Mouse (Mus musculus): Measurements from ENCODE around the gene Pold4.
"Not testable (repeated sequence)": the region's sequence is repeated elsewhere in the genome, so short reads cannot be mapped to it uniquely, and the experiment has no call there.

Gene Pold4

GRCm38 (mm10) chr19:4227894-4228678, 3.6 kb upstream of the Pold4 start:
- peak; percentile 65 for DNase-seq (ENCODE audit: extremely low spot score, low spot score)

DNA sequence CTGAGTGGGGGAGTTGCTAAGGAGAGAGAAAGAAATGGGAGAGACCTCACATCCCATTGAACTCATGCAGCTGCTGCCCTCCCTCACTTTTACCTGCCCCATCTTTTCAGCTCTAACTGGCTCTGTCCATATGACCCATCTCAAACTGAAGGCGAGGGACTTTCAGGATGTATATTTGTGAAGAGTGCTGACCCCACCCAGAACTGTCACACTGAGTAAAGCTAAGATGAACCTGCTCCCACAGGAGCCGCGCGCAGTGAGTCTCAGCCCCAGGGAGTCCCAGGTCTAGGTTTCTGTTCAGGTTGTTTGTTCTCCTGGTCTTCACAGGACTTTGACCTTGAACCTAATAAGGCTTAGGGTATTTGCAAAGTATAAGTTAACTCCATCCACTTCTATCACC, 2.8 kb upstream of the Pold4 start:
- no peak for DNase-seq (ENCODE audit: extremely low spot score, low spot score)

DNA sequence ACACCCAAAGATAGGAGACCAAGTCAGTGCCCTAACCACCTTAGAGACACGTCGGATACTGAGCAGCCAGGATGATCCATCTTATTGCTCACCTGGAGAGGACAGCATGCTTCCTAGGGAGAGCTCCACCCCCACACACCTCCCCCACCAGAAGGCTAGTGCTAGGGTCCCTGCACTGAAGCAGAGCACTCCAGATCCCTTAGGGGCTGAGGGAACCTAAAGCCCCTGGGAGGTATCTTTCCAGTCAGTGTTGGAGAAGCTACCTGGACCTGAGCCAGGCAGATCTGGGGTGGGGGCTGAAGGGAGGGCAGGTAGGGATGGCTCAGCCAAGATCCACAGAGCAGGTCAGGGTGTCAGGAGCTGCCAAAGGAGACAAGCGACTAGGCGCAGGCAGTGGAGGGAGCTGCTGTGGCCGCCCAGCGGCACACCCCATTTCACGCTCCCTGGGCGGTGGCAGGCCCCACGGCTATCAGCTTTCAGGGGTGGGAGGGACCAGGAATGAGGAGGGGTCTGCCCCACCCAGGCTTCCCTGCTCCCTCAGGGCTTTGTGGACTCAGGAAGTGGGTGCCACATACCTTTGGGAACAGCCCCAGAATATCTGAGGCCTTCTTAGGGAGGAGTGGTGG, 2.1 kb upstream of the Pold4 start:
- no peak for DNase-seq (ENCODE audit: extremely low spot score, low spot score)

- DNase-seq (ENCODE audit: extremely low spot score, low spot score): no peak
Observed at GRCm38 (mm10) chr19:4230415-4230814, 1.3 kb upstream of the Pold4 start.

DNA sequence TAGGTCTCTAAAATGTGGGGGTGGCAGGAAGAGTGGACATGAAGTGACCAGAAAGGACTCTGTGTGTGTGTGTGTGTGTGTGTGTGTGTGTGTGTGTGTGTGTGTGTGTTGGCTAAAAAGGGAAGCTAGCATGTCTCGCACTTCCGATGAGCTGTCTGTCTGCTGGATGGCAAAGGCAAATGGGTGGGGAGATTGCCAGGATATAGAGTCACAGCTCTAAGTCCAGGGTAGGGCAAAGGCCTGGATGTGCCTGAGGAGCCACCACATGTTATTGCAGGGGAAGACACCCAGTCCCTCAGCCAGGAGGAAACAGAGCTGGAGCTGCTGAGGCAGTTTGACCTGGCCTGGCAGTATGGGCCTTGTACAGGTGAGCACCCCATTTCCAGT, 480 bp downstream of the Pold4 start:
- DNase-seq (ENCODE audit: extremely low spot score, low spot score): no peak

- DNase-seq (ENCODE audit: extremely low spot score, low spot score): no peak
Observed at GRCm38 (mm10) chr19:4232651-4233050, 952 bp downstream of the Pold4 start.

GRCm38 (mm10) chr19:4234548-4234947, 2.8 kb downstream of the Pold4 start:
- DNase-seq (ENCODE audit: extremely low spot score, low spot score): no peak

- DNase-seq (ENCODE audit: extremely low spot score, low spot score): peak; percentile 40
Observed at GRCm38 (mm10) chr19:4240247-4240668, 8.6 kb downstream of the Pold4 start.

GRCm38 (mm10) chr19:4242416-4242815, 10.7 kb downstream of the Pold4 start:
- DNase-seq (ENCODE audit: extremely low spot score, low spot score): no peak

DNA sequence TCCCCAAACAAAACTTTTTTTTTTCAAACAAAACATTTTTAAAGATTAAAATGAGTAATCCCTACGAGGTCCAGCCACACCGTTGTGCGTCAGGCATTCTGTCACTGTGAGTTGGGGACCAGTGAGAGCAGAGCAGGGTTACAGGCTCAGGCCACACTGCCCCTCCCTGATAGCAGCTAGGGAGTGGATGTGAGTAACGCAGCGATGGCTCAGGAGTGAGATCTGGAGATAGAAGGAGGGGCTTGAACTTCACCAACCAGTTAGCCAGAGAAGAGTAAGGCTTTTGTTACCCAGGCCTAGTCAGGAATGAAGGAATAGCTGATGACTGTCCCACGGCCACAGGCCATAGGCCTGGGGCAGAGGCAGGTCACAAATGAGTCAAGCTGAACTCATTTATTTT, 13.1 kb downstream of the Pold4 start:
- no peak for DNase-seq (ENCODE audit: extremely low spot score, low spot score)

DNA sequence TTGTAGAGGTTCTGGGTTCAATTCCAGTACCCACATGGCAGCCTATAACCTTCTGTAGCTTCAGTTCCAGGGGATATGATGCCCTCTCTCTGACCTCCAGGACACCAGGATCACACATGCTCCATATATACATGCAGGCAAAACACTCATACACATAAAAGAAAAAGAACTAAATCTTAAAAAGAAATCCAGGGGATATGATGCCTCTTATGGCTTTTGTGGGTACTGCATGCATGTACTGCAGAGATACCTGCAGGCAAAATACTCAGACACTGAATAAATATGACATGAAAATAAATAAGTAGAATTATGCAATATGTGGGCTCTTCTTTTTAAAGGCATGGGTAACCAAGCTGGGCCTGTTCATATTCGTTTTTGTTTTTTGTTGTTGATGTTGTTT, 15.3 kb downstream of the Pold4 start:
- no peak for DNase-seq (ENCODE audit: extremely low spot score, low spot score)

GRCm38 (mm10) chr19:4248683-4249082, 17.0 kb downstream of the Pold4 start:
- not testable (repeated sequence) for DNase-seq (ENCODE audit: extremely low spot score, low spot score)

DNA sequence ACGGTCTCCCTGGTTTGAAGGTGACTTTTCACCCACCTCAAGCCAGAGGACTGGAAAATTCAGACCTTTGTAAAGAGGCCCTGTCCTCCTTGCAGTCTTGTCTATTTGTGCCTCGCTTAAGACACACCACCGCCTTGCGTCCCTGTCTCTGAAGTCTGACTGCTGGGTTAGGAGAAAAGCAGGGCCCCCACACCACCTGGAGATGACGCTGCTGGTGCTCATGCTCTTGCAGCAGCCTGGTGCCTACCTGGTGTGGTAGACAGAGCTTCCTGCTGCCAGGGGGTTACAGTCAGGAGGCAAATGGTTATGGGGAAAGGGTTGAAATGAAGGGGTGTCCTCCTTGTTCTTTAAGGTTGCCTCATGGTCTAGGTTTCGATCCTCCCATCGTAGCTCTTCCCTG, 22.5 kb downstream of the Pold4 start:
- no peak for DNase-seq (ENCODE audit: extremely low spot score, low spot score)

- no peak for DNase-seq (ENCODE audit: extremely low spot score, low spot score)
Observed at GRCm38 (mm10) chr19:4255583-4256162, 24.0 kb downstream of the Pold4 start.

DNA sequence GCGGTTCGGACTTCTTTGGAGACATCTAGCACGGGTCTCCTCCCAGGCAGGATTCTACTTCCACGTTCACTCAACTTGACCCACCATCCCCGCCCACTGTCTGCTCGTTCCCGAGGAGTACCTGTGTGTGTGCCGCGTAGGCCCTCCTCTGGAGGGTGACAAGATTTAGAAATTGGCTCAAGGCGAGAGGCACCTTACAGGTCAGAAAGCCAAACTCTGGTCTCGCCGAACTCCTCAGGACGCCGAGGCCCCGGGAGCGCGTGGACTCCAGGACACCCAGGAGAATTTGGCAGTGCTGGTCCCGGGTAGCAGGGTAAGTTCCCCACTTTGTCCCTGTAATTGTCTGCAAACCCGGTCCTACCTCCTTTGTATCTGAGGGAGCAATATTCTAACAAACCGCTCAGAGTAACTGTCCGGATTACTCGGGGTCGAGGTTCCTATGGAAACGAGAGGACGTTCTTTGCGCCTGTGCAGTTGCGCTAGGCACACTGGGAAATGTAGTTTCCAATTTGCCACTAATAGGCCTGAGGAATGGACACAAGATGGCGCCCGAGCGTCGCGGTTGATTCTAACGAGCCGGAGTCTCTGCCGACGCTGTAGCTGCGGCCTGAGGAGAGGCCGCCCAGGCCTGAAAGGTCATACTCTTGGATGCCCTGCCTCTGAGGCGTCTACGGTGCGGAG, 25.7 kb downstream of the Pold4 start:
- peak; percentile 89 for DNase-seq (ENCODE audit: extremely low spot score, low spot score)

DNA sequence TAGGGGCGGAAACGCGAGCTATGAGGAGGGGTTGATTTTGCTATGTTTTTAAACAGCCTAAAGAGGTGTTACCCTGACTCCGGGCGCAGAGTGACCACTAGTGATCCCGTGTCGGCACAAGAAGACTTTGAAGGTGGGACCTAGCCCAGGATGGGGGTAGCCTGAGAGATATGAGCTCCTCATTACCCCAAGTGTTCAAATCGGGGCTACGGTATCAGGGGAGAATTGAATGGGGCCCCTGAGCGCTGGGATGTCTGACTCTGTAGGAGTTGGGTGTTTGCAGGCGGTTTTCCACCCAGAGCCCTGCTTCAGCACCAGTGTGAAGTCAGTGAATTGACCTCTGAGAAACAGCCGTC, 26.2 kb downstream of the Pold4 start:
- DNase-seq (ENCODE audit: extremely low spot score, low spot score): no peak

GRCm38 (mm10) chr19:4261038-4261698, 29.5 kb downstream of the Pold4 start:
- DNase-seq (ENCODE audit: extremely low spot score, low spot score): no peak

DNA sequence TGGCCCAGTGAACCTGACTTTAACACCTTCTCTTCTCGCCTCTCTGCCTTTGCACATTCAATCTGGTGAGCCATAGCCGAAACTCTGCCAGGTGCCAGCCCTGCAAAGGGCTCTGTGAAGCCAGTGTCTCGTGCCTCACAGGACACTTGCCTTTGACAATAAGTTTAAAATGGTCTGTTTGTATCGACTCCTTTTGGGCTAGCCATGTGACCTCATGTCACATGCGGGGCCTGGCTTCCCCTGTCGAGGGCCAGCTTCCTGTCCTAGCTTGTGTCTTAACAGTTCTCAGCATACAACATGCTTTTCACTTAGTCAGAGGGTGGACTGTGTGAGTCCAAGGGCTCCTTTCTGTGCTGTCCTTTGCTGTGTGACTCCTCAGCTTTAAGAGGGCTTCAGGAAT, 31.1 kb downstream of the Pold4 start:
- DNase-seq (ENCODE audit: extremely low spot score, low spot score): no peak

DNA sequence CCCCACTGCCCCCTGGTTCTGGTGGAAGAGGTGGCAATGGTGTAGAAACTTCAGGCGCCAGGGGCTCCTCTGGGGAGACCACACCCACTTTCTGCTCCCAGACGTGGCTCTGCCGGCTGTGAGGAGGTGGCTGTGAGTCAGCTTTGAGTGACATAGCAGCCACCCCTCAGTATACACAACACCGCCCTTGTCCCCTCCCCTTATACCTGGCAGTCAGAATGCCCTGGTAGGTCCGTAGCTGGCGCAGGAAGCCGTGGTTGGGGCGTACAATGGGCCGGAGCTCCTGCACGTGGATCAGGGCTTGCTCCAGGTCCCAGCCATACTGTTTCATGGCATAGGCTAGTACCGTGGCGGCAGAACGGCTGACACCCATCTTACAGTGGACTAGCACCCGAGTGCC, 32.0 kb downstream of the Pold4 start:
- DNase-seq (ENCODE audit: extremely low spot score, low spot score): no peak

GRCm38 (mm10) chr19:4264171-4264780, 32.6 kb downstream of the Pold4 start:
- no peak for DNase-seq (ENCODE audit: extremely low spot score, low spot score)

GRCm38 (mm10) chr19:4265956-4266355, 34.3 kb downstream of the Pold4 start:
- DNase-seq (ENCODE audit: extremely low spot score, low spot score): no peak
